Mouse (Mus musculus) layer of hippocampus, postnatal 10 days (tissue): ENCODE data around the gene Hecw2. TPM values are rescaled to one million over a fixed set of nuclear protein-coding genes. Genes with fewer than 3 reads are reported as not detected.

ENCODE experiments used
- DNase-seq, 2 experiments: peaks; one replicate each; pipeline ENCODE4 v3.0.0; 2021; ENCODE audit warnings: low spot score in 2 of 2
- microRNA-seq, 2 experiments: library from miRNA; unstranded; fragments of <30 nt; microRNA quantifications; one replicate each; pipeline ENCODE4 v1.2.0; 2021
- total RNA-seq, 2 experiments: library from RNA; stranded (reverse); gene quantifications; 2 replicates each; pipeline ENCODE4 v1.2.3; 2021

The Hecw2 gene
- total RNA-seq, 2 experiments from 2014 or later: 33.6 to 33.8 TPM

GRCm38 (mm10) chr1:53794279-53794678, 400.7 kb downstream of the Hecw2 start:
- DNase-seq: no peak

GRCm38 (mm10) chr1:53791343-53791742, 403.6 kb downstream of the Hecw2 start:
- no peak for DNase-seq

GRCm38 (mm10) chr1:53784721-53785418, 410.1 kb downstream of the Hecw2 start, which contains the start of gene Stk17b:
Stk17b (minus strand) TSS chr1:53785224.
- peak; percentile 74 to 86 for DNase-seq

- DNase-seq: no peak
Observed at GRCm38 (mm10) chr1:53784291-53784720, 410.7 kb downstream of the Hecw2 start.

GRCm38 (mm10) chr1:53782956-53783355, 412.0 kb downstream of the Hecw2 start:
- no peak for DNase-seq

GRCm38 (mm10) chr1:53782079-53782478, 412.9 kb downstream of the Hecw2 start:
- DNase-seq: no peak

GRCm38 (mm10) chr1:53781311-53781710, 413.7 kb downstream of the Hecw2 start:
- DNase-seq: no peak

GRCm38 (mm10) chr1:53776176-53776905, 418.6 kb downstream of the Hecw2 start:
- no peak for DNase-seq

GRCm38 (mm10) chr1:53775545-53775944, 419.4 kb downstream of the Hecw2 start:
- DNase-seq: no peak

- DNase-seq: no peak
Observed at GRCm38 (mm10) chr1:53775036-53775435, 419.9 kb downstream of the Hecw2 start.

GRCm38 (mm10) chr1:53774571-53774970, 420.4 kb downstream of the Hecw2 start:
- no peak for DNase-seq

GRCm38 (mm10) chr1:53773994-53774393, 421.0 kb downstream of the Hecw2 start:
- DNase-seq: no peak

- DNase-seq: no peak
Observed at GRCm38 (mm10) chr1:53772967-53773366, 422.0 kb downstream of the Hecw2 start.

- no peak for DNase-seq
Observed at GRCm38 (mm10) chr1:53771476-53771875, 423.5 kb downstream of the Hecw2 start.

GRCm38 (mm10) chr1:53766112-53766511, 428.9 kb downstream of the Hecw2 start:
- DNase-seq: no peak

- DNase-seq: no peak
Observed at GRCm38 (mm10) chr1:53757316-53757715, 437.7 kb downstream of the Hecw2 start.

Small RNAs within 50 kb of the gene (microRNA-seq; reads per million reads assigned to microRNA genes)
- 0 reads per million in 2 experiments for gene Mir7681

Other genes with a start within 250 kb of the Hecw2 start
- under 1 TPM; 0.16 to 0.62 TPM for gene Ccdc150, start 55.5 kb upstream of the Hecw2 start, total RNA-seq
- 10 to 100 TPM; 27.4 to 30.7 TPM for gene Gtf3c3, start 243.8 kb upstream of the Hecw2 start, total RNA-seq